Mouse (Mus musculus): ENCODE results near the gene Mrps23. TPM values are rescaled to one million over a fixed set of nuclear protein-coding genes. Genes with fewer than 3 reads are reported as not detected.
"Not testable (repeated sequence)": the region's sequence is repeated elsewhere in the genome, so short reads cannot be mapped to it uniquely, and the experiment has no call there.

Gene Mrps23
- polyA plus RNA-seq, 2 experiments: 60.2 to 63.5 TPM

GRCm38 (mm10) chr11:88201172-88201571 lies 3.0 kb upstream of the Mrps23 start:
- ATAC-seq (ENCODE audit: low FRiP score, low read depth) (no peak), DNase-seq (ENCODE audit: low spot score) (no peak)
- Histone ChIP-seq H3K4me2 (replicated peaks; ENCODE audit: low read depth, low read length, severe bottlenecking) (no peak overlapping the region), H3K4me3 (replicated peaks; ENCODE audit: low read length) (no peak overlapping the region), H3K27me3 (ENCODE audit: control insufficient read depth, insufficient read depth, low read length) (no peaks in the 10 kb centered on the region), H3K4me1 (ENCODE audit: control insufficient read depth, insufficient read depth, low read length) (peaks cover 8% of the 10 kb centered on the region; the same call in 1 of the 2 replicates), H3K9me3 (ENCODE audit: control insufficient read depth, low read length) (no peaks in the 10 kb centered on the region), H3K9ac (ENCODE audit: low read depth, low read length, severe bottlenecking) (no peak overlapping the region), H3K36me3 (ENCODE audit: control insufficient read depth, insufficient read depth, low read length) (no peaks in the 10 kb centered on the region), H3K27ac (replicated peaks; ENCODE audit: low read depth, low read length) (no peak overlapping the region)
- 70% methylated on average over 2 of the region's 2 CpGs for WGBS
- TF ChIP-seq POLR2A (IDR thresholded peaks at IDR 0.05; ENCODE audit: borderline replicate concordance, extremely low read depth, insufficient read depth, insufficient read length): no peak

- ATAC-seq (ENCODE audit: low FRiP score, low read depth): no peak
- Histone ChIP-seq H3K4me2 (replicated peaks; ENCODE audit: low read depth, low read length, severe bottlenecking) (no peak overlapping the region), H3K4me3 (replicated peaks; ENCODE audit: low read length) (no peak overlapping the region), H3K4me1 (ENCODE audit: control insufficient read depth, insufficient read depth, low read length) (peaks cover 8% of the 10 kb centered on the region; the same call in 1 of the 2 replicates), H3K9ac (ENCODE audit: low read depth, low read length, severe bottlenecking) (no peak overlapping the region), H3K36me3 (ENCODE audit: control insufficient read depth, insufficient read depth, low read length) (no peaks in the 10 kb centered on the region), H3K9me3 (ENCODE audit: control insufficient read depth, low read length) (no peaks in the 10 kb centered on the region), H3K27me3 (ENCODE audit: control insufficient read depth, insufficient read depth, low read length) (no peaks in the 10 kb centered on the region), H3K27ac (replicated peaks; ENCODE audit: low read depth, low read length) (no peak overlapping the region)
- DNase-seq (ENCODE audit: low spot score): no peak
- no peak for TF ChIP-seq POLR2A (IDR thresholded peaks at IDR 0.05; ENCODE audit: borderline replicate concordance, extremely low read depth, insufficient read depth, insufficient read length)
- 26% methylated on average over 2 of the region's 2 CpGs for WGBS
Measured at GRCm38 (mm10) chr11:88202077-88202476, 2.1 kb upstream of the Mrps23 start.

DNA sequence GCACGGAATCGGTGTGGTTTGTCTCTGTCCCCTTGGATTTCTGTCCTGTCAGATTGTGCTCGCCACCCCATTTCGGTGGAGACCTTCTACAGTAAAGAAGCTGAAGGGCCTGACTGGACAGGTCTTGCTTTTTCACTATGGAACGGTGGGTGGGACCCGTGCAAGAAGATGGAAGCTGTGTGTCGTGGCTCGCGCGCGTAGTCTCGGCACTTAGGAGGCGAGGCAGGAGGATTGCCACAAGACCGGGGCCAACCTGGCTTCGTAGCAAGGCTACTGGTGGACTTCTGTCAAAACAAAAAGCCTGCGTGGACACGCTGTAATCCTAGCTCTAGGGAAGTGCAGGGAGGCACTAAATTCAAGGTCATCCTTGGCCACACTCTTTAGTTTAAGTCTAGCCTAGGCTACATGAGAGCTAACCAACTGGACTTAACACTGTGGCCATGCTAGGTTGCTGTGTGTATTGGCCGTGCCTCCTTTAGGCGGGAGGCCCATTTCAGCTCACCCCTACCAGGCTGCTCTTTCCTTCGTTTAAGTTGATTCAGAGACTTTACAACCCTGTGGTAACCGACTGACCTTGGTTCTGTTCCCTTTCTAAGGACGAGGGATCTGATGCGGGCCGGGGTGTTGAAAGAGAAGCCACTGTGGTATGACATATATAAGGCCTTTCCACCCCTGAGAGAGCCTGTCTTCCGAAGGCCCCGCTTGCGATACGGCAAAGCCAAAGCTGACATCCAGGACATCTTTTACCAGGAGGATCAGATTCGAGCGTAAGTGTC lies 593 bp downstream of the Mrps23 start:
- 31% methylated on average over 30 of the region's 30 CpGs for WGBS
- TF ChIP-seq POLR2A (IDR thresholded peaks at IDR 0.05; ENCODE audit: borderline replicate concordance, extremely low read depth, insufficient read depth, insufficient read length): no peak
- H3K4me2 ChIP-seq (replicated peaks; ENCODE audit: low read depth, low read length, severe bottlenecking): peak overlapping the region; percentile 77
- H3K27me3 ChIP-seq (ENCODE audit: control insufficient read depth, insufficient read depth, low read length): no peaks in the 10 kb centered on the region
- no peaks in the 10 kb centered on the region for H3K9me3 ChIP-seq (ENCODE audit: control insufficient read depth, low read length)
- peak overlapping the region; percentile 81 for H3K9ac ChIP-seq (ENCODE audit: low read depth, low read length, severe bottlenecking)
- ATAC-seq (ENCODE audit: low FRiP score, low read depth): no peak
- peak overlapping the region; percentile 87 for H3K27ac ChIP-seq (replicated peaks; ENCODE audit: low read depth, low read length)
- peak overlapping the region; percentile 79 for H3K4me3 ChIP-seq (replicated peaks; ENCODE audit: low read length)
- no peak for DNase-seq (ENCODE audit: low spot score)
- H3K4me1 ChIP-seq (ENCODE audit: control insufficient read depth, insufficient read depth, low read length): peaks cover 8% of the 10 kb centered on the region; the same call in 1 of the 2 replicates
- peaks cover 19% of the 10 kb centered on the region for H3K36me3 ChIP-seq (ENCODE audit: control insufficient read depth, insufficient read depth, low read length)

DNA sequence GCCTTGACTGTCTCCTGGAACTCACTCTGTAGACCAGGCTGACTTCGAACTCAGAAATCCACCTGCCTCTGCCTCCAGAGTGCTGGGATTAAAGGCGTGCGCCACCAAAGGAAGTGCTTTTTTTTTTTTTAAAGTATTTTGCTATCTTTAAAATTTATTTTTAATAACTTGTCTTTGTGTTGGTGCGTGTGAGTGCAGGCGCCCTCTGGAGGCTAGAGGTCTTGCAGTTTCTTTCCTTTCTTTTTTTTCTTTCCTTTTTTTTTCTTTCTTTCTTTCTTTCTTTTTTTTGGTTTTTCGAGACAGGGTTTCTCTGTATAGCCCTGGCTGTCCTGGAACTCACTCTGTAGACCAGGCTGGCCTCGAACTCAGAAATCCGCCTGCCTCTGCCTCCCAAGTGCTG lies 2.4 kb downstream of the Mrps23 start:
- not testable (repeated sequence) for H3K9ac ChIP-seq (ENCODE audit: low read depth, low read length, severe bottlenecking); H3K4me1 ChIP-seq (ENCODE audit: control insufficient read depth, insufficient read depth, low read length); ATAC-seq (ENCODE audit: low FRiP score, low read depth); H3K27me3 ChIP-seq (ENCODE audit: control insufficient read depth, insufficient read depth, low read length); H3K9me3 ChIP-seq (ENCODE audit: control insufficient read depth, low read length); H3K4me3 ChIP-seq (replicated peaks; ENCODE audit: low read length); H3K27ac ChIP-seq (replicated peaks; ENCODE audit: low read depth, low read length); DNase-seq (ENCODE audit: low spot score); H3K4me2 ChIP-seq (replicated peaks; ENCODE audit: low read depth, low read length, severe bottlenecking)
- peaks cover 37% of the 10 kb centered on the region for H3K36me3 ChIP-seq (ENCODE audit: control insufficient read depth, insufficient read depth, low read length)
- 83% methylated on average over 8 of the region's 8 CpGs for WGBS

GRCm38 (mm10) chr11:88207697-88208096 lies 3.5 kb downstream of the Mrps23 start:
- H3K9ac ChIP-seq (ENCODE audit: low read depth, low read length, severe bottlenecking): no peak overlapping the region
- H3K4me3 ChIP-seq (replicated peaks; ENCODE audit: low read length): no peak overlapping the region
- H3K4me1 ChIP-seq (ENCODE audit: control insufficient read depth, insufficient read depth, low read length): peaks cover 8% of the 10 kb centered on the region; the same call in 1 of the 2 replicates
- no peaks in the 10 kb centered on the region for H3K27me3 ChIP-seq (ENCODE audit: control insufficient read depth, insufficient read depth, low read length)
- H3K27ac ChIP-seq (replicated peaks; ENCODE audit: low read depth, low read length): no peak overlapping the region
- 91% methylated on average over 2 of the region's 2 CpGs for WGBS
- no peaks in the 10 kb centered on the region for H3K9me3 ChIP-seq (ENCODE audit: control insufficient read depth, low read length)
- ATAC-seq (ENCODE audit: low FRiP score, low read depth) (no peak), DNase-seq (ENCODE audit: low spot score) (no peak)
- no peak for TF ChIP-seq POLR2A (IDR thresholded peaks at IDR 0.05; ENCODE audit: borderline replicate concordance, extremely low read depth, insufficient read depth, insufficient read length)
- no peak overlapping the region for H3K4me2 ChIP-seq (replicated peaks; ENCODE audit: low read depth, low read length, severe bottlenecking)
- H3K36me3 ChIP-seq (ENCODE audit: control insufficient read depth, insufficient read depth, low read length): peaks cover 40% of the 10 kb centered on the region

Measured in limb, embryonic 14.5 days (tissue).